Mouse (Mus musculus) kidney, adult 8-10 months (tissue): ENCODE measurements at regions not wholly inside any gene's neighbourhood (a gene's known extent, or its start where the extent isn't known, plus 50 kb on each side); places are given as distances from the start of the nearest gene placed in this dataset.
A peak's percentile ranks its signal among the peaks of the same experiment; 100 is the strongest.

Source experiments
- DNase-seq, 2 experiments: peaks; one replicate each; pipeline ENCODE4 v3.0.0; 2022

DNA sequence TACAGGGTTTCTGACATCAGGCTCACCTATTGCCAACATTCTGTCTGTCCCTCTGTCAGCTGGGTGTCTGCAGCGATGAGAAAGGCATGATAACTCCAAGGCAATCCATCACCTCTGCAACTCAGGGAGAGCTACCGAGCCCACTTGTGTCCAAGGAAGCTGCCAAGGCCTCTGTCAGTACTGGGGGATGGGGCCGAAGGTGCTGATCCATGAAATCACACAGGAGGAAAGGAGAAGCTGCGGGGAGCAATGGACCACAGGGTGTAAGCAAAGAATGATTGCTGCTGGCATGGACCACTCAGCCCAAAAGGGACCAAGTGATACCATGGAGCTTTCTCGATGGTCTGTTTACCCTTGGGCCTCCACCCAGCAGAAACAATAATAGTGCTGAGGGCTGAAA lies 67.5 kb upstream of the Mid1ip1 start:
- DNase-seq: no peak

DNA sequence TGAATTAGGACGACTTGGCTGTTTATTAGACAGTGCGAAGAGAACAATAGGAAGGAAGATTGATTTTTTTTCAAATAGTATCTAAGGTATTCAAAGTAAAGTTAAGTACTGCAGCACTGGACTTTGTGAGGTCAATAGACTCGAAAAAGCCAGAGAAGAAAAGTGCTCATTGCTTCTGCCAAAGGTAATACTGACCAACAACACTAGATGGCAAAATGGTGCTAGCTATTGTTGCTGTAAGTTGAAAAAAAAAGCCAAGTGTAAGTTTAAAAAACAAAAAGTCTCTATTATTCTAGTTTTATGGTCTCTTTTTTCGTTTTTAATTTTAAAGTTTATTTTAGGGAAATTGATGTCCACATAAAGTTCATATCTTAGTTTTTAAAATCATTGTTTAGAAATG lies 63.9 kb upstream of the Mid1ip1 start:
- peak; percentile 3 to 7 for DNase-seq
